Mouse (Mus musculus) testis, postnatal 10 days (tissue): ENCODE data around the gene Vezt.

Experiments used
- DNase-seq: peaks from one replicate; pipeline ENCODE4 v3.0.0; 2021; ENCODE audit warnings: low spot score

Vezt gene

GRCm38 (mm10) chr10:93911326-93911725 lies 124.3 kb downstream of the Vezt start:
- DNase-seq: no peak

- DNase-seq: no peak
Measured at GRCm38 (mm10) chr10:93909811-93910446, 125.7 kb downstream of the Vezt start.

GRCm38 (mm10) chr10:93909015-93909414 lies 126.6 kb downstream of the Vezt start:
- no peak for DNase-seq

- no peak for DNase-seq
Measured at GRCm38 (mm10) chr10:93908540-93908939, 127.1 kb downstream of the Vezt start.

GRCm38 (mm10) chr10:93907376-93907775 lies 128.2 kb downstream of the Vezt start:
- DNase-seq: no peak

- no peak for DNase-seq
Measured at GRCm38 (mm10) chr10:93899907-93900306, 135.7 kb downstream of the Vezt start.

GRCm38 (mm10) chr10:93899303-93899702 lies 136.3 kb downstream of the Vezt start:
- no peak for DNase-seq

- DNase-seq: no peak
Measured at GRCm38 (mm10) chr10:93897043-93897646, 138.5 kb downstream of the Vezt start, which contains the start of gene Metap2. Gene Metap2, minus strand, starts transcription at chr10:93897093.

- no peak for DNase-seq
Measured at GRCm38 (mm10) chr10:93892551-93892950, 143.1 kb downstream of the Vezt start.

- DNase-seq: no peak
Measured at GRCm38 (mm10) chr10:93891031-93891430, 144.6 kb downstream of the Vezt start.

- DNase-seq: no peak
Measured at GRCm38 (mm10) chr10:93890565-93890964, 145.1 kb downstream of the Vezt start.

GRCm38 (mm10) chr10:93889976-93890375 lies 145.6 kb downstream of the Vezt start:
- DNase-seq: no peak

- peak; percentile 92 for DNase-seq
Measured at GRCm38 (mm10) chr10:93889579-93889950, 146.1 kb downstream of the Vezt start.
